In the genomic region with DNA sequence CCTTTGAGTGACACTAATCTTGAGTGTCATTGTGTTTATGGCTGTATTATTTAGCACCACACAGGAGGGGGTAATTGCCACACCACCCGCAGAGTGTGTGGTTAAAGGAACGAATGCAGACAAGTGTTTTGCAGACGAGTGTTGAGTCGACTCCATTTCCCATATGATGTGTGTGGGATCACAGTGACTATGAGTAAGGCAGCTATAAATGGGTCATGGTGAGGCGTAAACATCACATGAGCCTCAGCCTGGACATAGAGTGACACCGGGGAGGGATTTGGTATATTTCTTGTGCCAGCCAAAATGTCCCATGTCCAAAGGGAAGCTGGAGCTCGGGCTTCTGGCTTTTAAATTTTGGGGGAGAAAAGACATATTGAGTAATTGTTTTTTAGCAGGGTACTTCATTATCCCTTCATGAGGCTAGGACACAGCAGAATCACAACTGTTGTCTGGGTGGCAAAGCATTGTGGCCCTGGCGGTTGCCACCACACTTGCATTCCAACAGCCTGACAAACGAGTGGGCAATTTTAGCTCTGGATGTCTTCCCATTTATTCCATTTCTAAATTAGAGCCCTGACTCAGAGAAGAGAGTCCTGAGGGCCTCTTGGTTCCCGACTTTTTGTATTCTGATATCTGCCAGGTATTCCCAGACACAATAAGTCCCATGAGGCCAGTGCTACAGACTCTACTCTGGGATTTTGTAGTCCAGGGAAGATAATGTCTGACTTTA, we compare ENCODE assay signal across 32 mouse cellular contexts. TPM values are rescaled to one million over a fixed set of nuclear protein-coding genes. Genes with fewer than 3 reads are reported as not detected.
A peak's percentile ranks its signal among the peaks of the same experiment; 100 is the strongest.
DNase-seq lines count a peak whose midpoint lies in the region; ATAC-seq and TF ChIP-seq lines count a peak whose summit lies in the region.
"Had no signal": no experiment of that assay in that cellular context is flagged by ENCODE, and none has a peak within 500 bp of the region (broad histone marks: within the 10 kb centered on the region; RNA-seq: fewer than 3 reads in every experiment).

No protein-coding gene starts in this region.

- no peak for TF ChIP-seq POLR2A in thymus, adult 2 months (IDR thresholded peaks at IDR 0.05; ENCODE audit: control insufficient read depth, extremely low read depth, insufficient read depth, low read length, poor library complexity)

- H3K9me3 ChIP-seq in heart, embryonic 16.5 days (replicated peaks; ENCODE audit: control insufficient read depth, low read length), result no peaks in the 10 kb centered on the region
- H3K9me3 ChIP-seq in midbrain, embryonic 15.5 days, result no peaks in the 10 kb centered on the region
- H3K9me3 ChIP-seq: embryonic facial prominence, embryonic 13.5 days; forebrain, embryonic 12.5 days; G1E; hindbrain, embryonic 15.5 days; intestine, embryonic 15.5 days; limb, embryonic 10.5 days; liver, embryonic 15.5 days; lung, embryonic 15.5 days; midbrain, embryonic 10.5 days; neural tube, embryonic 15.5 days had no signal

- H3K4me1 ChIP-seq in heart, embryonic 16.5 days (ENCODE audit: control insufficient read depth, insufficient read depth, low read length), result no peaks in the 10 kb centered on the region
- no peaks in the 10 kb centered on the region for H3K4me1 ChIP-seq in thymus, adult 2 months (replicated peaks; ENCODE audit: control insufficient read depth, insufficient read depth, low read length)
- H3K4me1 ChIP-seq in midbrain, embryonic 15.5 days, result no peaks in the 10 kb centered on the region
- H3K4me1 ChIP-seq: embryonic facial prominence, embryonic 13.5 days; forebrain, embryonic 12.5 days; hindbrain, embryonic 15.5 days; intestine, embryonic 15.5 days; limb, embryonic 10.5 days; liver, embryonic 15.5 days; lung, embryonic 15.5 days; midbrain, embryonic 10.5 days; neural tube, embryonic 15.5 days had no signal

- peak; percentile 55 for ATAC-seq in heart, embryonic 16.5 days (replicated peaks; ENCODE audit: extremely low read depth, insufficient read depth, low FRiP score)
- no peak for ATAC-seq in midbrain, embryonic 15.5 days (replicated peaks)
- ATAC-seq: intestine, embryonic 15.5 days had no signal

- peak; percentile 42 to 46 for DNase-seq in heart, adult 18-20 months
- no peak for DNase-seq in heart, postnatal 25 days (ENCODE audit: low spot score)
- DNase-seq in heart, adult 9 months (ENCODE audit: low spot score in 2 of 2), result peak; percentile 20 to 47
- DNase-seq in thymus, adult 2 months, result no peak
- no peak for DNase-seq in layer of hippocampus, postnatal 36 days
- DNase-seq: adrenal gland, adult 2 months; B cell, adult 2 months; cerebellum, adult 18-20 months; cerebellum, postnatal 25 days; embryo, embryonic 11 days; gastrocnemius, postnatal 10 days; kidney, adult 8-10 months; kidney, postnatal 10 days; liver; lung, postnatal 4 days; right cerebral cortex, postnatal 14 days; spleen, adult 18-20 months had no signal

- no peaks in the 10 kb centered on the region for H3K27me3 ChIP-seq in heart, embryonic 16.5 days (ENCODE audit: control insufficient read depth, insufficient read depth, low read length)
- no peaks in the 10 kb centered on the region for H3K27me3 ChIP-seq in thymus, adult 2 months (ENCODE audit: control insufficient read depth, insufficient read depth, low read length)
- H3K27me3 ChIP-seq in midbrain, embryonic 15.5 days (replicated peaks), result no peaks in the 10 kb centered on the region
- H3K27me3 ChIP-seq: CH12.LX; hindbrain, embryonic 15.5 days; intestine, embryonic 15.5 days; liver, embryonic 15.5 days; lung, embryonic 15.5 days; neural tube, embryonic 15.5 days had no signal

- peak overlapping the region; percentile 62 for H3K27ac ChIP-seq in heart, embryonic 16.5 days (ENCODE audit: low read length)
- no peak overlapping the region for H3K27ac ChIP-seq in thymus, adult 2 months (ENCODE audit: control insufficient read depth, insufficient read depth, low read length)
- no peak overlapping the region for H3K27ac ChIP-seq in midbrain, embryonic 15.5 days
- H3K27ac ChIP-seq: embryonic facial prominence, embryonic 13.5 days; forebrain, embryonic 12.5 days; hindbrain, embryonic 15.5 days; intestine, embryonic 15.5 days; limb, embryonic 10.5 days; liver, embryonic 15.5 days; lung, embryonic 15.5 days; midbrain, embryonic 10.5 days; neural tube, embryonic 15.5 days had no signal

- H3K4me2 ChIP-seq in heart, embryonic 16.5 days (ENCODE audit: low read depth, low read length), result no peak overlapping the region; the same call in 1 of the 2 replicates
- no peak overlapping the region for H3K4me2 ChIP-seq in midbrain, embryonic 15.5 days
- H3K4me2 ChIP-seq: embryonic facial prominence, embryonic 13.5 days; forebrain, embryonic 12.5 days; hindbrain, embryonic 15.5 days; intestine, embryonic 15.5 days; liver, embryonic 15.5 days; lung, embryonic 15.5 days; neural tube, embryonic 15.5 days had no signal

- intact Hi-C loops in heart, postnatal 25 days (cut with DNase I), result no loop called here

- no peak overlapping the region for H3K4me3 ChIP-seq in heart, embryonic 16.5 days (ENCODE audit: low read length)
- no peak overlapping the region for H3K4me3 ChIP-seq in thymus, adult 2 months (ENCODE audit: control insufficient read depth, insufficient read depth, low read length)
- no peak overlapping the region for H3K4me3 ChIP-seq in midbrain, embryonic 15.5 days
- H3K4me3 ChIP-seq: embryonic facial prominence, embryonic 13.5 days; erythroblast, embryonic 14.5 days; forebrain, embryonic 12.5 days; hindbrain, embryonic 15.5 days; intestine, embryonic 15.5 days; limb, embryonic 10.5 days; liver, embryonic 15.5 days; lung, embryonic 15.5 days; midbrain, embryonic 10.5 days; neural tube, embryonic 15.5 days had no signal

- WGBS in heart, embryonic 16.5 days, result 54% methylated on average over 10 of the region's 10 CpGs
- WGBS in thymus, adult 2 months, result 93% methylated on average over 10 of the region's 10 CpGs
- WGBS in midbrain, embryonic 15.5 days, result 82% methylated on average over 10 of the region's 10 CpGs

- no peak for TF ChIP-seq CTCF in thymus, adult 2 months (IDR thresholded peaks at IDR 0.05; ENCODE audit: borderline replicate concordance, control insufficient read depth, extremely low read depth, insufficient read depth, low read length, poor library complexity)

- no peak overlapping the region for H3K9ac ChIP-seq in heart, embryonic 16.5 days (ENCODE audit: low read length)
- no peak overlapping the region for H3K9ac ChIP-seq in midbrain, embryonic 15.5 days
- H3K9ac ChIP-seq: embryonic facial prominence, embryonic 13.5 days; forebrain, embryonic 12.5 days; hindbrain, embryonic 15.5 days; intestine, embryonic 15.5 days; liver, embryonic 15.5 days; lung, embryonic 15.5 days; neural tube, embryonic 15.5 days had no signal

- no peaks in the 10 kb centered on the region for H3K36me3 ChIP-seq in heart, embryonic 16.5 days (ENCODE audit: control insufficient read depth, insufficient read depth)
- H3K36me3 ChIP-seq in thymus, adult 2 months (ENCODE audit: control insufficient read depth, insufficient read depth, low read length), result no peaks in the 10 kb centered on the region
- no peaks in the 10 kb centered on the region for H3K36me3 ChIP-seq in midbrain, embryonic 15.5 days (replicated peaks)
- H3K36me3 ChIP-seq: embryonic facial prominence, embryonic 13.5 days; forebrain, embryonic 12.5 days; G1E; hindbrain, embryonic 15.5 days; intestine, embryonic 15.5 days; limb, embryonic 10.5 days; liver, embryonic 15.5 days; lung, embryonic 15.5 days; midbrain, embryonic 10.5 days; neural tube, embryonic 15.5 days had no signal

RNA-seq across cellular contexts. Expression of a gene that starts 49.3 kb away (rescaled TPM):
- 100 to 1,000 TPM; 373 to 434 TPM for total RNA-seq in heart, adult 18-20 months (2021)
- total RNA-seq in heart, postnatal 25 days (2021), result 100 to 1,000 TPM; 393 to 458 TPM
- 745 and 790 TPM in 2 replicates for polyA plus RNA-seq in heart, embryonic 16.5 days (2015; fragmentation: Nextera tagmentation; extraction: Ambion mirVana)
- 0.56 and 6.2 TPM in 2 replicates for polyA plus RNA-seq in thymus, adult 2 months (2012; rRNA removed)
- polyA plus RNA-seq in midbrain, embryonic 15.5 days (2015; fragmentation: Nextera tagmentation; extraction: Ambion mirVana), result 0.72 TPM in 1 of 2 replicates, not detected in the other
- total RNA-seq in layer of hippocampus, postnatal 36 days (2021), result not detected
- total RNA-seq: CH12.LX; G1E; hematopoietic stem cell, adult 5-6 weeks had no signal
- polyA plus RNA-seq: erythroblast, embryonic 14.5 days; forebrain, embryonic 12.5 days; G1E; midbrain, embryonic 10.5 days had no signal

Comparison
In these comparisons a context has a peak if more than half of its experiments do, and no peak if none do; other contexts are left out.
1. DNase-seq: peak in heart, adult 18-20 months (2 of 2) and heart, adult 9 months (2 of 2); none in heart, postnatal 25 days (single experiment), thymus, adult 2 months (single experiment) and layer of hippocampus, postnatal 36 days (0 of 2).
2. RNA of a gene that starts 49.3 kb away (total RNA-seq): 393 to 458 TPM in heart, postnatal 25 days and 373 to 434 TPM in heart, adult 18-20 months; not detected in layer of hippocampus, postnatal 36 days; every median in the first group is over 100 times any median in the second.